Mouse (Mus musculus): ENCODE measurements around the gene Vav1.
"Not testable (repeated sequence)": the region's sequence is repeated elsewhere in the genome, so short reads cannot be mapped to it uniquely, and the experiment has no call there.

Vav1 gene

GRCm38 (mm10) chr17:57251431-57251830 is 27.5 kb upstream of the Vav1 start:
- DNase-seq (ENCODE audit: low spot score in 2 of 2) = no peak

- no peak for DNase-seq (ENCODE audit: low spot score in 2 of 2)
Measured at GRCm38 (mm10) chr17:57253306-57253705, 25.6 kb upstream of the Vav1 start.

- no peak for DNase-seq (ENCODE audit: low spot score in 2 of 2)
Measured at GRCm38 (mm10) chr17:57255354-57255753, 23.5 kb upstream of the Vav1 start.

- DNase-seq (ENCODE audit: low spot score in 2 of 2) = no peak
Measured at GRCm38 (mm10) chr17:57256921-57257485, 21.9 kb upstream of the Vav1 start.

GRCm38 (mm10) chr17:57258191-57258590 is 20.7 kb upstream of the Vav1 start:
- DNase-seq (ENCODE audit: low spot score in 2 of 2) = no peak

- peak in 1 of 2 experiments; percentile 32 for DNase-seq (ENCODE audit: low spot score in 2 of 2)
Measured at GRCm38 (mm10) chr17:57259742-57260141, 19.2 kb upstream of the Vav1 start.

GRCm38 (mm10) chr17:57260351-57260750 is 18.5 kb upstream of the Vav1 start:
- DNase-seq (ENCODE audit: low spot score in 2 of 2) = peak in 1 of 2 experiments; percentile 36

- peak in 1 of 2 experiments; percentile 57 for DNase-seq (ENCODE audit: low spot score in 2 of 2)
Measured at GRCm38 (mm10) chr17:57261286-57261685, 17.6 kb upstream of the Vav1 start.

GRCm38 (mm10) chr17:57261796-57262195 is 17.1 kb upstream of the Vav1 start:
- DNase-seq (ENCODE audit: low spot score in 2 of 2) = no peak

GRCm38 (mm10) chr17:57262901-57263550 is 15.9 kb upstream of the Vav1 start:
- DNase-seq (ENCODE audit: low spot score in 2 of 2) = peak in 1 of 2 experiments; percentile 53

- DNase-seq (ENCODE audit: low spot score in 2 of 2) = no peak
Measured at GRCm38 (mm10) chr17:57264164-57264563, 14.7 kb upstream of the Vav1 start.

- peak; percentile 64 to 84 for DNase-seq (ENCODE audit: low spot score in 2 of 2)
Measured at GRCm38 (mm10) chr17:57264972-57265945, 13.6 kb upstream of the Vav1 start.

GRCm38 (mm10) chr17:57267556-57268126 is 11.3 kb upstream of the Vav1 start:
- no peak for DNase-seq (ENCODE audit: low spot score in 2 of 2)

- no peak for DNase-seq (ENCODE audit: low spot score in 2 of 2)
Measured at GRCm38 (mm10) chr17:57271301-57271700, 7.6 kb upstream of the Vav1 start.

GRCm38 (mm10) chr17:57273846-57274245 is 5.1 kb upstream of the Vav1 start:
- DNase-seq (ENCODE audit: low spot score in 2 of 2) = no peak

GRCm38 (mm10) chr17:57274686-57275085 is 4.2 kb upstream of the Vav1 start:
- DNase-seq (ENCODE audit: low spot score in 2 of 2) = no peak

GRCm38 (mm10) chr17:57275111-57275996 is 3.5 kb upstream of the Vav1 start:
- peak; percentile 84 to 93 for DNase-seq (ENCODE audit: low spot score in 2 of 2)

GRCm38 (mm10) chr17:57275997-57276351 is 2.9 kb upstream of the Vav1 start:
- DNase-seq (ENCODE audit: low spot score in 2 of 2) = no peak

GRCm38 (mm10) chr17:57276634-57277121 is 2.2 kb upstream of the Vav1 start:
- DNase-seq (ENCODE audit: low spot score in 2 of 2) = peak; percentile 50 to 65

GRCm38 (mm10) chr17:57277598-57278261 is 1.2 kb upstream of the Vav1 start:
- not testable (repeated sequence) for DNase-seq (ENCODE audit: low spot score in 2 of 2)
